Comparison of ENCODE assay signal across 11 mouse cellular contexts in genomic region chr11:106170807-106171206, GRCm38 (mm10). TPM values are rescaled to one million over a fixed set of nuclear protein-coding genes. Genes with fewer than 3 reads are reported as not detected.
DNase-seq lines count a peak whose midpoint lies in the region; ATAC-seq and TF ChIP-seq lines count a peak whose summit lies in the region.
"Had no signal": no experiment of that assay in that cellular context is flagged by ENCODE, and none has a peak within 500 bp of the region (broad histone marks: within the 10 kb centered on the region; RNA-seq: fewer than 3 reads in every experiment).

No protein-coding gene starts in this region.

- H3K9ac ChIP-seq in intestine, postnatal 0 days (ENCODE audit: low read depth, low read length): no peak overlapping the region
- H3K9ac ChIP-seq: hindbrain, embryonic 15.5 days; liver, embryonic 13.5 days had no signal

- no peak; the same call in 1 of the 2 replicates for ATAC-seq in intestine, postnatal 0 days

- no peak overlapping the region for H3K27ac ChIP-seq in intestine, postnatal 0 days (ENCODE audit: low read depth, low read length)
- H3K27ac ChIP-seq in thymus, adult 2 months (ENCODE audit: control insufficient read depth, insufficient read depth, low read length): no peak overlapping the region
- H3K27ac ChIP-seq: hindbrain, embryonic 15.5 days; liver, embryonic 13.5 days had no signal

- WGBS in intestine, postnatal 0 days: 73% methylated on average over 7 of the region's 7 CpGs
- WGBS in thymus, adult 2 months: 85% methylated on average over 7 of the region's 7 CpGs

- H3K27me3 ChIP-seq in intestine, postnatal 0 days (replicated peaks; ENCODE audit: control insufficient read depth, insufficient read depth, low read length): no peaks in the 10 kb centered on the region
- H3K27me3 ChIP-seq in thymus, adult 2 months (ENCODE audit: control insufficient read depth, insufficient read depth, low read length): no peaks in the 10 kb centered on the region
- H3K27me3 ChIP-seq: hindbrain, embryonic 15.5 days; liver, embryonic 13.5 days had no signal

- DNase-seq in kidney, postnatal 4 days: peak; percentile 33 to 55
- DNase-seq in kidney, adult 9 months: no peak
- DNase-seq in ES-CJ7 (ENCODE audit: low read depth, low spot score): peak; percentile 64
- DNase-seq in thymus, adult 2 months: peak; percentile 82
- DNase-seq in layer of hippocampus, postnatal 14 days (ENCODE audit: low spot score in 2 of 2): no peak
- no peak for DNase-seq in testis, postnatal 10 days (ENCODE audit: low spot score)
- DNase-seq: adrenal gland, postnatal 10 days; liver, embryonic 13.5 days had no signal

- TF ChIP-seq POLR2A in thymus, adult 2 months (IDR thresholded peaks at IDR 0.05; ENCODE audit: control insufficient read depth, extremely low read depth, insufficient read depth, low read length, poor library complexity): no peak

- H3K4me2 ChIP-seq in intestine, postnatal 0 days (replicated peaks; ENCODE audit: low read depth): no peak overlapping the region
- H3K4me2 ChIP-seq: hindbrain, embryonic 15.5 days; liver, embryonic 13.5 days had no signal

- peak; percentile 79 for TF ChIP-seq CTCF in intestine, postnatal 0 days (IDR thresholded peaks at IDR 0.05; ENCODE audit: low read depth)
- no peak for TF ChIP-seq CTCF in thymus, adult 2 months (IDR thresholded peaks at IDR 0.05; ENCODE audit: borderline replicate concordance, control insufficient read depth, extremely low read depth, insufficient read depth, low read length, poor library complexity)

- 0 out of 2 replicates have a peak, but pooled peaks cover 8% of the 10 kb centered on the region for H3K36me3 ChIP-seq in intestine, postnatal 0 days (ENCODE audit: control insufficient read depth, insufficient read depth)
- no peaks in the 10 kb centered on the region for H3K36me3 ChIP-seq in thymus, adult 2 months (ENCODE audit: control insufficient read depth, insufficient read depth, low read length)

- H3K4me1 ChIP-seq in intestine, postnatal 0 days (replicated peaks; ENCODE audit: control insufficient read depth, insufficient read depth, low read length): no peaks in the 10 kb centered on the region
- peaks cover 20% of the 10 kb centered on the region for H3K4me1 ChIP-seq in thymus, adult 2 months (replicated peaks; ENCODE audit: control insufficient read depth, insufficient read depth, low read length)
- H3K4me1 ChIP-seq: hindbrain, embryonic 15.5 days had no signal

- H3K9me3 ChIP-seq in intestine, postnatal 0 days (ENCODE audit: control insufficient read depth): no peaks in the 10 kb centered on the region
- H3K9me3 ChIP-seq: hindbrain, embryonic 15.5 days; liver, embryonic 13.5 days had no signal

- no peak overlapping the region for H3K4me3 ChIP-seq in intestine, postnatal 0 days (ENCODE audit: low read depth, low read length)
- no peak overlapping the region for H3K4me3 ChIP-seq in thymus, adult 2 months (ENCODE audit: control insufficient read depth, insufficient read depth, low read length)
- H3K4me3 ChIP-seq: erythroblast, embryonic 14.5 days; hindbrain, embryonic 15.5 days; liver, embryonic 13.5 days had no signal

RNA-seq across cellular contexts. Expression of gene Limd2, which starts 10.1 kb away (rescaled TPM):
- 32.6 and 34.6 TPM in 2 replicates for polyA plus RNA-seq in intestine, postnatal 0 days (2015; fragmentation: Nextera tagmentation; extraction: Ambion mirVana)
- polyA plus RNA-seq in thymus, adult 2 months (2012; rRNA removed): 569 and 594 TPM in 2 replicates
- 100 to 1,000 TPM; 139 to 142 TPM for total RNA-seq in layer of hippocampus, postnatal 14 days (2021)

RNA-seq across cellular contexts. Expression of gene Gm10840, which starts 10.2 kb away (rescaled TPM):
- not detected in 2 replicates for polyA plus RNA-seq in intestine, postnatal 0 days (2015; fragmentation: Nextera tagmentation; extraction: Ambion mirVana)
- polyA plus RNA-seq in thymus, adult 2 months (2012; rRNA removed): not detected in 2 replicates
- not detected for total RNA-seq in layer of hippocampus, postnatal 14 days (2021)
- total RNA-seq: adrenal gland, postnatal 10 days had no signal
- polyA plus RNA-seq: erythroblast, embryonic 14.5 days; liver, embryonic 13.5 days had no signal

RNA-seq across cellular contexts. Expression of gene Strada, which starts 31.2 kb away (rescaled TPM):
- polyA plus RNA-seq in intestine, postnatal 0 days (2015; fragmentation: Nextera tagmentation; extraction: Ambion mirVana): 5.7 and 6.4 TPM in 2 replicates
- 40.3 and 40.5 TPM in 2 replicates for polyA plus RNA-seq in thymus, adult 2 months (2012; rRNA removed)
- 10 to 100 TPM; 28.7 to 34.2 TPM for total RNA-seq in layer of hippocampus, postnatal 14 days (2021)

RNA-seq across cellular contexts. Expression of gene Ccdc47, which starts 45.3 kb away (rescaled TPM):
- polyA plus RNA-seq in intestine, postnatal 0 days (2015; fragmentation: Nextera tagmentation; extraction: Ambion mirVana): 41.9 and 45.4 TPM in 2 replicates
- 15.5 and 16.9 TPM in 2 replicates for polyA plus RNA-seq in thymus, adult 2 months (2012; rRNA removed)
- total RNA-seq in layer of hippocampus, postnatal 14 days (2021): 10 to 100 TPM; 94.8 to 96.3 TPM

RNA-seq across cellular contexts. Expression of gene Ddx42, which starts 45.9 kb away (rescaled TPM):
- polyA plus RNA-seq in intestine, postnatal 0 days (2015; fragmentation: Nextera tagmentation; extraction: Ambion mirVana): 28.1 and 30.0 TPM in 2 replicates
- 16.7 and 19.9 TPM in 2 replicates for polyA plus RNA-seq in thymus, adult 2 months (2012; rRNA removed)
- 10 to 100 TPM; 67.4 to 67.8 TPM for total RNA-seq in layer of hippocampus, postnatal 14 days (2021)

Comparison
In these comparisons a context has a peak if more than half of its experiments do, and no peak if none do; other contexts are left out.
1. DNase-seq: peak in kidney, postnatal 4 days (2 of 2), ES-CJ7 (single experiment) and thymus, adult 2 months (single experiment); none in kidney, adult 9 months (single experiment), layer of hippocampus, postnatal 14 days (0 of 2) and testis, postnatal 10 days (single experiment).
2. RNA of gene Limd2, which starts 10.1 kb away (polyA plus RNA-seq): 569 to 594 TPM in thymus, adult 2 months; 32.6 to 34.6 TPM in intestine, postnatal 0 days; every median in the first group is over 10 times any median in the second.